Mouse (Mus musculus) MEL (cell line): Measurements from ENCODE around the gene Ppl. TPM values are rescaled to one million over a fixed set of nuclear protein-coding genes. Genes with fewer than 3 reads are reported as not detected.

Source experiments
- DNase-seq: peaks from one replicate; pipeline ENCODE4 v3.0.0; 2011; ENCODE audit warnings: low read depth, low spot score
- H3K27ac ChIP-seq: 2 replicates; pipeline ENCODE4 v1.5.1; 2012; ENCODE audit warnings: low read depth, mild to moderate bottlenecking, control low read depth, low read length, moderate library complexity; ENCODE audit not compliant: control insufficient read depth
- H3K27me3 ChIP-seq, 2 experiments: fragments of 150-350 bp in 1 of 2; sonication (generic) in 1 of 2; 2 replicates each; pipeline ENCODE4 v1.6.1; 2012; ENCODE audit warnings: low read length in 2 of 2, mild to moderate bottlenecking in 2 of 2, improper control_type of control experiment in 1 of 2, moderate library complexity in 1 of 2; ENCODE audit not compliant: insufficient read depth in 2 of 2, control insufficient read depth in 1 of 2
- H3K36me3 ChIP-seq, 2 experiments: 2 replicates each; pipeline ENCODE4 v1.6.1; 2012 to 2014; ENCODE audit warnings: low read length in 2 of 2, improper control_type of control experiment in 1 of 2, inconsistent platforms in 1 of 2, mild to moderate bottlenecking in 1 of 2; ENCODE audit not compliant: insufficient read depth in 2 of 2, control insufficient read depth in 1 of 2
- H3K4me1 ChIP-seq, 2 experiments: fragments of 150-350 bp in 1 of 2; sonication (generic) in 1 of 2; 2 replicates each; pipeline ENCODE4 v1.6.1; 2012; ENCODE audit warnings: low read length in 2 of 2, improper control_type of control experiment in 1 of 2, mild to moderate bottlenecking in 1 of 2; ENCODE audit not compliant: insufficient read depth in 2 of 2, control insufficient read depth in 1 of 2
- H3K4me3 ChIP-seq, 2 experiments: fragments of 150-350 bp in 1 of 2; sonication (generic) in 1 of 2; 2 replicates each; pipeline ENCODE4 v1.5.1; 2012; ENCODE audit warnings: low read depth in 2 of 2, low read length in 2 of 2, mild to moderate bottlenecking in 2 of 2, moderate library complexity in 2 of 2, control low read depth in 1 of 2, improper control_type of control experiment in 1 of 2; ENCODE audit not compliant: control insufficient read depth in 1 of 2, insufficient read depth in 1 of 2
- H3K79me2 ChIP-seq: 2 replicates; pipeline ENCODE4 v1.6.1; 2012; ENCODE audit warnings: mild to moderate bottlenecking, low read length, moderate library complexity; ENCODE audit not compliant: control insufficient read depth, poor library complexity, insufficient read depth
- H3K9ac ChIP-seq: 2 replicates; pipeline ENCODE4 v1.6.1; 2012; ENCODE audit warnings: low read depth, mild to moderate bottlenecking, control low read depth, low read length, moderate library complexity; ENCODE audit not compliant: control insufficient read depth, poor library complexity, severe bottlenecking
- H3K9me3 ChIP-seq: fragments of 150-350 bp; sonication (generic); replicated peaks from 2 replicates; pipeline ENCODE4 v1.6.1; 2012; ENCODE audit warnings: mild to moderate bottlenecking, low read length, improper control_type of control experiment, moderate library complexity; ENCODE audit not compliant: insufficient read depth
- CHD1 ChIP-seq: IDR thresholded peaks from 2 replicates; pipeline ENCODE4 v1.6.1; 2012; ENCODE audit warnings: low read depth, mild to moderate bottlenecking, inconsistent platforms, low read length, improper control_type of control experiment
- CHD2 ChIP-seq: IDR thresholded peaks from 2 replicates; pipeline ENCODE4 v1.6.1; 2011; ENCODE audit warnings: low read length, improper control_type of control experiment
- E2F4 ChIP-seq: IDR thresholded peaks from 2 replicates; pipeline ENCODE4 v1.6.1; 2011; ENCODE audit warnings: low read depth, low read length, improper control_type of control experiment, borderline replicate concordance
- ETS1 ChIP-seq: IDR thresholded peaks from 2 replicates; pipeline ENCODE4 v1.6.1; 2012; ENCODE audit warnings: low read depth, mild to moderate bottlenecking, inconsistent platforms, low read length, improper control_type of control experiment, moderate library complexity
- GABPA ChIP-seq: IDR thresholded peaks from 2 replicates; pipeline ENCODE4 v1.6.1; 2012; ENCODE audit warnings: low read depth, mild to moderate bottlenecking, inconsistent platforms, low read length, improper control_type of control experiment, moderate library complexity
- GATA1 ChIP-seq: IDR thresholded peaks from 2 replicates; pipeline ENCODE4 v1.6.1; 2011; ENCODE audit warnings: low read depth, low read length, improper control_type of control experiment
- HCFC1 ChIP-seq: IDR thresholded peaks from 2 replicates; pipeline ENCODE4 v1.6.1; 2012; ENCODE audit warnings: low read depth, mild to moderate bottlenecking, inconsistent platforms, low read length, improper control_type of control experiment, moderate library complexity
- KAT2A ChIP-seq: conservative IDR thresholded peaks from 2 replicates; pipeline ENCODE4 v1.6.1; 2012; ENCODE audit warnings: low read depth, low read length, improper control_type of control experiment, inconsistent platforms
- MAX ChIP-seq: IDR thresholded peaks from 2 replicates; pipeline ENCODE4 v1.6.1; 2011; ENCODE audit warnings: low read length, improper control_type of control experiment
- MAZ ChIP-seq: IDR thresholded peaks from 2 replicates; pipeline ENCODE4 v1.6.1; 2012; ENCODE audit warnings: low read depth, mild to moderate bottlenecking, inconsistent platforms, low read length, improper control_type of control experiment
- MEF2A ChIP-seq: IDR thresholded peaks from 2 replicates; pipeline ENCODE4 v1.6.1; 2014; ENCODE audit warnings: low read depth, mild to moderate bottlenecking, inconsistent platforms, low read length, improper control_type of control experiment; ENCODE audit not compliant: poor library complexity, insufficient replicate concordance, severe bottlenecking; ENCODE audit errors: extremely low read depth
- MXI1 ChIP-seq: IDR thresholded peaks from 2 replicates; pipeline ENCODE4 v1.6.1; 2011; ENCODE audit warnings: mild to moderate bottlenecking, low read depth, low read length, improper control_type of control experiment
- NRF1 ChIP-seq: IDR thresholded peaks from 2 replicates; pipeline ENCODE4 v1.6.1; 2014; ENCODE audit warnings: low read depth, mild to moderate bottlenecking, inconsistent platforms, low read length, improper control_type of control experiment, moderate library complexity; ENCODE audit not compliant: poor library complexity, insufficient read depth, severe bottlenecking
- POLR2A ChIP-seq, 2 experiments: IDR thresholded peaks; 2 replicates each; pipeline ENCODE4 v1.6.1; 2011 to 2012; ENCODE audit warnings: low read length in 2 of 2, mild to moderate bottlenecking in 2 of 2, control low read depth in 1 of 2, improper control_type of control experiment in 1 of 2, low read depth in 1 of 2, moderate library complexity in 1 of 2; ENCODE audit not compliant: control insufficient read depth in 1 of 2, insufficient read depth in 1 of 2, poor library complexity in 1 of 2
- POLR2AphosphoS2 ChIP-seq: IDR thresholded peaks from 2 replicates; pipeline ENCODE4 v1.6.1; 2011; ENCODE audit warnings: low read length, improper control_type of control experiment
- POLR2AphosphoS5 ChIP-seq: IDR thresholded peaks from 2 replicates; pipeline ENCODE4 v1.6.1; 2012; ENCODE audit warnings: low read depth, borderline replicate concordance, mild to moderate bottlenecking, inconsistent platforms, low read length, moderate library complexity, mixed read lengths
- RCOR1 ChIP-seq: IDR thresholded peaks from 2 replicates; pipeline ENCODE4 v1.6.1; 2012; ENCODE audit warnings: low read depth, mild to moderate bottlenecking, inconsistent platforms, low read length, improper control_type of control experiment
- SIN3A ChIP-seq: IDR thresholded peaks from 2 replicates; pipeline ENCODE4 v1.6.1; 2012; ENCODE audit warnings: low read length, improper control_type of control experiment, inconsistent platforms
- TBP ChIP-seq: IDR thresholded peaks from 2 replicates; pipeline ENCODE4 v1.8.0; 2011; ENCODE audit warnings: low read depth, low read length, improper control_type of control experiment
- USF1 ChIP-seq: IDR thresholded peaks from 2 replicates; pipeline ENCODE4 v1.6.1; 2014; ENCODE audit warnings: low read depth, mild to moderate bottlenecking, inconsistent platforms, low read length, improper control_type of control experiment, moderate library complexity
- USF2 ChIP-seq, 2 experiments: IDR thresholded peaks; 2 replicates each; pipeline ENCODE4 v1.6.1; 2011 to 2012; ENCODE audit warnings: improper control_type of control experiment in 2 of 2, low read length in 2 of 2, borderline replicate concordance in 1 of 2, inconsistent platforms in 1 of 2, low read depth in 1 of 2, mild to moderate bottlenecking in 1 of 2; ENCODE audit not compliant: insufficient read depth in 1 of 2
- ZC3H11A ChIP-seq: IDR thresholded peaks from 2 replicates; pipeline ENCODE4 v1.6.1; 2012; ENCODE audit warnings: low read depth, mild to moderate bottlenecking, inconsistent platforms, low read length, improper control_type of control experiment
- ZKSCAN1 ChIP-seq: IDR thresholded peaks from 2 replicates; pipeline ENCODE4 v1.6.1; 2012; ENCODE audit warnings: low read depth, mild to moderate bottlenecking, inconsistent platforms, low read length, improper control_type of control experiment, moderate library complexity
- ZMIZ1 ChIP-seq: IDR thresholded peaks from 2 replicates; pipeline ENCODE4 v1.6.1; 2012; ENCODE audit warnings: low read depth, mild to moderate bottlenecking, inconsistent platforms, low read length, improper control_type of control experiment, moderate library complexity
- polyA plus RNA-seq, 2 experiments: library from polyadenylated mRNA; stranded (reverse) in 1 of 2; unstranded in 1 of 2; fragments of >175 nt in 1 of 2; fragments of >200 nt in 1 of 2; gene quantifications; 2 replicates each; pipeline versions ENCODE4 v1.2.1 to v1.2.4; 2012; ENCODE audit warnings: low replicate concordance in 2 of 2, low read depth in 1 of 2; ENCODE audit not compliant: insufficient read length in 2 of 2, insufficient read depth in 1 of 2, missing spikeins in 1 of 2
- total RNA-seq: library from RNA; depleted of rRNA; stranded (reverse); fragments of 300-350 nt; gene quantifications from 2 replicates; pipeline ENCODE4 v1.2.3, GENCODE M21; 2012

Gene Ppl
- total and polyA plus RNA-seq, 3 experiments: 0.01 TPM; not detected in 2

DNA sequence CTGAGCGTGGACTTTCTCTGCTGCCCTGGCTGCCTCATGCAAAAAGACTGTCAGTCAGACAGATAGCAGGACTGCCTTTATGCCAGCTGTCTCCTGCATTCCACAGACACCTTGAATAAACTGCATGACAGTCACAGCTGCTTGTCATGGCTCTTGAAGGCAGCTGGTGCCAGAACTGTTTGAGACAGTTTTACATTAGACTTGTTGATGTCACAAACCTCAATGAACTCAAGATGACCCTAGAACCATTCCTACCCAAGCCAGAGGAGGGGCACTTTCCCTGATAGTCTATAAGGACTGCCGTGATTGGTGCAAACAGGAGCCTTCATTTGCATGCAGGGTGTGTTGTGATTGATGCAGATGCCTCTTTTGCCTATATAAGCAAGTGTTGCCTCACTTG, 18.6 kb downstream of the Ppl start:
- H3K9me3 ChIP-seq: no peaks in the 10 kb centered on the region
- H3K79me2 ChIP-seq: no peaks in the 10 kb centered on the region

DNA sequence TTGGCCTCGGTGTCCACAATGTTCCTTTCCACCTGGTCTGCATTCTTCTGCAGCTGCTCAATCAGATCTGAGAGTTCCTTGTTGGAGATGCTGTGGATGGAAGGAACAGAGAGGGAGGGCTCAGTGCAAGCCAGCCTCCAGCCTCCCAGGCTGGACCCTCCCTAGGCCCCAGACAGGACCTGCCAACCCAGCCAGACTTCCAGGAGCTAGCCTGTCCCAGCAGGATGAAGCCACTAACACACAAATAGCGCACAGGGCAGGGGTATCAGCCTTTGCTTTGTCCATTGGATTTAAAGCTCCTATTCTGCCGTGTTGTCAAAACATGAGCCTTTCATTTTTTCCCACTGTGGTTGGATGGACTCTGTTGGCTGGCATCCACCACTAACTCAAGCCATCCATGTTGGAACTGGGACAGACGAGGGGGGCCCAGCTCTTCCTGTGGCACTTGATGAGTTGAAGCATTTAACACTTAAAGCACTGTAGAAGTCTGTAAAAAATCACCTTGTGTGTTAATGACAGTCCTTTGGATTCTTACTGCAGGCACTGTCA, 19.1 kb downstream of the Ppl start:
- DNase-seq: no peak
- Histone ChIP-seq H3K4me3 (no peak overlapping the region), H3K27me3 (peaks cover 0 to 2% of the 10 kb centered on the region in 2 experiments; a peak in 1 of 4 replicates), H3K27ac (no peak overlapping the region), H3K36me3 (no peaks in the 10 kb centered on the region), H3K4me1 (no peaks in the 10 kb centered on the region), H3K9ac (no peak overlapping the region), H3K9me3 (no peaks in the 10 kb centered on the region), H3K79me2 (no peaks in the 10 kb centered on the region)
- TF ChIP-seq ZC3H11A: no peak
- no peak for TF ChIP-seq CHD1
- TF ChIP-seq TBP: no peak
- TF ChIP-seq ZKSCAN1: no peak
- TF ChIP-seq GATA1: no peak
- no peak for TF ChIP-seq HCFC1
- no peak for TF ChIP-seq E2F4
- TF ChIP-seq ZMIZ1: no peak
- no peak for TF ChIP-seq USF1
- TF ChIP-seq GABPA: no peak
- no peak for TF ChIP-seq NRF1
- TF ChIP-seq KAT2A: no peak
- no peak for TF ChIP-seq CHD2

More for the DNA sequence above, 18.6 kb downstream of the Ppl start:
- Histone ChIP-seq H3K4me1 (no peaks in the 10 kb centered on the region), H3K4me3 (no peak overlapping the region), H3K9ac (no peak overlapping the region), H3K27ac (no peak overlapping the region), H3K27me3 (peaks cover 0 to 2% of the 10 kb centered on the region in 2 experiments; a peak in 1 of 4 replicates), H3K36me3 (no peaks in the 10 kb centered on the region)
- DNase-seq: peak; percentile 9
- TF ChIP-seq SIN3A: no peak
- no peak for TF ChIP-seq GABPA
- no peak for TF ChIP-seq USF2 (IDR thresholded peaks at IDR 0.05; ENCODE audit: borderline replicate concordance in 1 of 2, insufficient read depth in 1 of 2, low read depth in 1 of 2, low read length in 2 of 2)
- no peak for TF ChIP-seq MAZ
- TF ChIP-seq POLR2AphosphoS5: no peak
- no peak for TF ChIP-seq POLR2AphosphoS2
- TF ChIP-seq POLR2A (IDR thresholded peaks at IDR 0.05; ENCODE audit: control insufficient read depth in 1 of 2, insufficient read depth in 1 of 2, low read depth in 1 of 2, low read length in 2 of 2, poor library complexity in 1 of 2): no peak
- no peak for TF ChIP-seq TBP
- TF ChIP-seq MXI1: no peak
- TF ChIP-seq KAT2A: no peak
- no peak for TF ChIP-seq GATA1
- TF ChIP-seq RCOR1: no peak
- no peak for TF ChIP-seq E2F4
- no peak for TF ChIP-seq ZMIZ1
- TF ChIP-seq MAX: no peak
- no peak for TF ChIP-seq ZKSCAN1
- no peak for TF ChIP-seq ETS1
- no peak for TF ChIP-seq USF1
- TF ChIP-seq CHD2: no peak
- TF ChIP-seq MEF2A: no peak
